In the genomic region with DNA sequence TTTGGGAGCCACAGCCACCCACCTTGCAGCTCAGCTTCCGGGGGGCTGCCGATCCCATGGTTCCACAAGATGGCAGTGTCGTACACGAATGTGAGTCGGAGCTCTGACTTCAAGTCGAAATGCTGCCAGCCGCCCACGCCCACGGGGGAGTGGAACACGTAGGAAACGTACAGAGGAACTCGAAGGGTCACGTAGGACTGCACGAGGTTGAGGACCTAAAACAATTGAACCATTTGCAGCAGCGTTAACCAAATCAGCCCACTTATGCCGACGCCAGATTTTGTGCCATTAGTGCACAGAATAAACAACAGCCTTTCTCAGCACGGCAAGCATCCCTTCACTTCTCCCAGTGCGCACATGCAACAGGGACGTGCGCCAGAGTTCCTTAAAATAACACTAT, we compare ENCODE assay signal across 9 mouse cellular contexts. TPM values are rescaled to one million over a fixed set of nuclear protein-coding genes. Genes with fewer than 3 reads are reported as not detected.
A peak's percentile ranks its signal among the peaks of the same experiment; 100 is the strongest.
DNase-seq lines count a peak whose midpoint lies in the region; ATAC-seq and TF ChIP-seq lines count a peak whose summit lies in the region.
"Had no signal": no experiment of that assay in that cellular context is flagged by ENCODE, and none has a peak within 500 bp of the region (broad histone marks: within the 10 kb centered on the region; RNA-seq: fewer than 3 reads in every experiment).

No protein-coding gene starts in this region.

- peak; percentile 8 for DNase-seq in 416B (ENCODE audit: low read depth)
- peak; percentile 73 for DNase-seq in brain, embryonic 18.5 days (ENCODE audit: low read depth, low spot score)
- DNase-seq in forebrain, embryonic 11.5 days (ENCODE audit: low spot score): peak; percentile 86
- DNase-seq in kidney, postnatal 10 days: peak; percentile 88
- DNase-seq in liver, adult 2 months (ENCODE audit: extremely low read depth, low read depth, low spot score): no peak
- DNase-seq in neural tube, embryonic 11.5 days (ENCODE audit: low spot score): peak; percentile 87
- peak; percentile 70 for DNase-seq in telencephalon, adult 2 months (ENCODE audit: low read depth, low spot score)

- no peaks in the 10 kb centered on the region for H3K79me2 ChIP-seq in liver, adult 2 months (ENCODE audit: control insufficient read depth, insufficient read depth, low read length)

- ATAC-seq in forebrain, embryonic 11.5 days (replicated peaks; ENCODE audit: low FRiP score): peak; percentile 39; the same call in 1 of the 2 replicates
- 0 out of 2 replicates have a peak, but pooled peaks have one; percentile 9 for ATAC-seq in heart, embryonic 14.5 days (ENCODE audit: insufficient number of reproducible peaks, insufficient read depth, low FRiP score, low read depth)
- ATAC-seq in neural tube, embryonic 11.5 days (ENCODE audit: insufficient read depth, low FRiP score, low TSS enrichment): no peak

- TF ChIP-seq CTCF in liver, adult 2 months (IDR thresholded peaks at IDR 0.05; ENCODE audit: low read depth, low read length): peak; percentile 49

- no peak for TF ChIP-seq POLR2A in liver, adult 2 months (IDR thresholded peaks at IDR 0.05; ENCODE audit: extremely low read depth, insufficient read depth, low read length)

- H3K27me3 ChIP-seq in forebrain, embryonic 11.5 days (ENCODE audit: control insufficient read depth, insufficient read depth, low read length): no peaks in the 10 kb centered on the region
- H3K27me3 ChIP-seq in heart, embryonic 14.5 days (ENCODE audit: control insufficient read depth, insufficient read depth, low read length): no peaks in the 10 kb centered on the region
- no peaks in the 10 kb centered on the region for H3K27me3 ChIP-seq in liver, adult 2 months (ENCODE audit: control insufficient read depth, insufficient read depth, low read length)
- no peaks in the 10 kb centered on the region for H3K27me3 ChIP-seq in neural tube, embryonic 11.5 days (ENCODE audit: control insufficient read depth, insufficient read depth, low read length)

- no peaks in the 10 kb centered on the region for H3K36me3 ChIP-seq in forebrain, embryonic 11.5 days (ENCODE audit: control insufficient read depth, insufficient read depth, low read length)
- no peaks in the 10 kb centered on the region for H3K36me3 ChIP-seq in heart, embryonic 14.5 days (ENCODE audit: control insufficient read depth, insufficient read depth, low read length)
- H3K36me3 ChIP-seq in liver, adult 2 months (ENCODE audit: control insufficient read depth, insufficient read depth, low read length): no peaks in the 10 kb centered on the region
- H3K36me3 ChIP-seq in neural tube, embryonic 11.5 days (ENCODE audit: control insufficient read depth, insufficient read depth, low read length): no peaks in the 10 kb centered on the region

- no peaks in the 10 kb centered on the region for H3K4me1 ChIP-seq in forebrain, embryonic 11.5 days (replicated peaks; ENCODE audit: control insufficient read depth, insufficient read depth, low read length)
- H3K4me1 ChIP-seq in heart, embryonic 14.5 days (ENCODE audit: control insufficient read depth in 2 of 2, insufficient read depth in 2 of 2, low read length in 2 of 2): no peaks in the 10 kb centered on the region
- no peaks in the 10 kb centered on the region for H3K4me1 ChIP-seq in liver, adult 2 months (ENCODE audit: control insufficient read depth, insufficient read depth, low read length)
- no peaks in the 10 kb centered on the region for H3K4me1 ChIP-seq in neural tube, embryonic 11.5 days (ENCODE audit: control insufficient read depth, insufficient read depth, low read length)

- H3K4me3 ChIP-seq in forebrain, embryonic 11.5 days (ENCODE audit: low read depth, low read length): peak overlapping the region; percentile 20; the same call in 1 of the 2 replicates
- H3K4me3 ChIP-seq in heart, embryonic 14.5 days (ENCODE audit: control insufficient read depth in 1 of 2, insufficient read depth in 1 of 2, low read depth in 1 of 2, low read length in 2 of 2): peak overlapping the region; percentile 43 to 50
- H3K4me3 ChIP-seq in liver, adult 2 months (ENCODE audit: insufficient read depth, low read depth, low read length): no peak overlapping the region
- 0 out of 2 replicates have a peak overlapping the region, but pooled peaks have one; percentile 10 for H3K4me3 ChIP-seq in neural tube, embryonic 11.5 days (ENCODE audit: low read depth, low read length)

- WGBS in forebrain, embryonic 11.5 days: 34% methylated on average over 21 of the region's 21 CpGs
- 7% methylated on average over 21 of the region's 21 CpGs for WGBS in heart, embryonic 14.5 days
- WGBS in liver, adult 2 months: 9% methylated on average over 21 of the region's 21 CpGs
- 27% methylated on average over 21 of the region's 21 CpGs for WGBS in neural tube, embryonic 11.5 days

- H3K9ac ChIP-seq in forebrain, embryonic 11.5 days (ENCODE audit: low read length): no peak overlapping the region
- peak overlapping the region; percentile 57 for H3K9ac ChIP-seq in heart, embryonic 14.5 days (ENCODE audit: low read length)
- no peak overlapping the region for H3K9ac ChIP-seq in liver, adult 2 months (ENCODE audit: low read depth, low read length)
- no peak overlapping the region for H3K9ac ChIP-seq in neural tube, embryonic 11.5 days (ENCODE audit: low read length)

- no peak overlapping the region for H3K27ac ChIP-seq in forebrain, embryonic 11.5 days (ENCODE audit: low read depth, low read length)
- H3K27ac ChIP-seq in heart, embryonic 14.5 days (replicated peaks in 1 of 2; ENCODE audit: control insufficient read depth in 1 of 2, insufficient read depth in 1 of 2, low read depth in 2 of 2, low read length in 2 of 2): no peak overlapping the region
- no peak overlapping the region for H3K27ac ChIP-seq in liver, adult 2 months (replicated peaks; ENCODE audit: insufficient read depth, low read depth, low read length)
- no peak overlapping the region for H3K27ac ChIP-seq in neural tube, embryonic 11.5 days (ENCODE audit: low read depth, low read length)

- no peaks in the 10 kb centered on the region for H3K9me3 ChIP-seq in forebrain, embryonic 11.5 days (ENCODE audit: control insufficient read depth, low read length)
- no peaks in the 10 kb centered on the region for H3K9me3 ChIP-seq in heart, embryonic 14.5 days (ENCODE audit: control insufficient read depth, low read length)
- H3K9me3 ChIP-seq in neural tube, embryonic 11.5 days (ENCODE audit: control insufficient read depth, low read length): no peaks in the 10 kb centered on the region

- H3K4me2 ChIP-seq in forebrain, embryonic 11.5 days (ENCODE audit: low read depth, low read length, severe bottlenecking): peak overlapping the region; percentile 45; the same call in 1 of the 2 replicates
- peak overlapping the region; percentile 69 for H3K4me2 ChIP-seq in heart, embryonic 14.5 days (ENCODE audit: low read length)
- peak overlapping the region; percentile 39 for H3K4me2 ChIP-seq in neural tube, embryonic 11.5 days (ENCODE audit: low read depth)

RNA-seq across cellular contexts. Expression of a gene that starts 37.3 kb away (rescaled TPM):
- not detected in 2 replicates for polyA plus RNA-seq in forebrain, embryonic 11.5 days (2014; fragmentation: Nextera tagmentation; extraction: Ambion mirVana)
- polyA plus RNA-seq in heart, embryonic 14.5 days (2014; fragmentation: Nextera tagmentation; extraction: Ambion mirVana): 0.11 TPM in 1 of 2 replicates, not detected in the other
- total RNA-seq in liver, adult 2 months (2014; rRNA removed): not detected in 2 replicates
- not detected in 2 replicates for polyA plus RNA-seq in liver, adult 2 months (2012; rRNA removed)
- polyA plus RNA-seq in neural tube, embryonic 11.5 days (2014; fragmentation: Nextera tagmentation; extraction: Ambion mirVana): not detected in 2 replicates
- total RNA-seq: MEL had no signal
